Mouse (Mus musculus): ENCODE measurements around the gene Cdh9. TPM values are rescaled to one million over a fixed set of nuclear protein-coding genes. Genes with fewer than 3 reads are reported as not detected.

The Cdh9 gene
- polyA plus RNA-seq, 1 experiment from 2014 or later = 0.56 TPM

DNA sequence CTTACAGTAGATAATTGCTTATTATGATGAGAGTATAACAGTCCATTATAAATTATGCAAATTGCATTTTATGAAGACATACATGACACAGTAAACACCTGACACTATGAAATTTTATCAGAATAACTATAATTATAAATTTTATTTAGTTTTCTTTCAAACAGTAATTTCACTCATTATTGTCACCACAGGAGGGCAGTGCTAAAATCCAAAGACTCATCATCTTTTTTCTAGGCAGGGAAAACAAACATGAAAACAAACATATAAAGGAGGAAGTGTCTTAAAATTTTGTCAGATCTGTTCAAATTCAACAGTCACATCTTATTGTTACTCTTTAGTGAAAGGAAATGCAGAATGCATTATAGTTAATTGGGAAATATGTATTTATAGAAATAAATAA is 72.7 kb downstream of the Cdh9 start:
- no peak for ATAC-seq (ENCODE audit: insufficient read depth, low FRiP score)
- no peaks in the 10 kb centered on the region for H3K36me3 ChIP-seq (ENCODE audit: control insufficient read depth, insufficient read depth, low read length)
- H3K4me1 ChIP-seq (ENCODE audit: control insufficient read depth, insufficient read depth, low read length) = no peaks in the 10 kb centered on the region
- H3K9ac ChIP-seq (ENCODE audit: low read length) = no peak overlapping the region
- no peak overlapping the region for H3K27ac ChIP-seq (ENCODE audit: low read length)
- no peaks in the 10 kb centered on the region for H3K9me3 ChIP-seq (replicated peaks; ENCODE audit: control insufficient read depth, low read length)
- H3K4me2 ChIP-seq (ENCODE audit: low read depth, low read length) = no peak overlapping the region
- no peaks in the 10 kb centered on the region for H3K27me3 ChIP-seq (ENCODE audit: control insufficient read depth, insufficient read depth, low read length)
- no peak overlapping the region for H3K4me3 ChIP-seq (replicated peaks; ENCODE audit: low read length)

DNA sequence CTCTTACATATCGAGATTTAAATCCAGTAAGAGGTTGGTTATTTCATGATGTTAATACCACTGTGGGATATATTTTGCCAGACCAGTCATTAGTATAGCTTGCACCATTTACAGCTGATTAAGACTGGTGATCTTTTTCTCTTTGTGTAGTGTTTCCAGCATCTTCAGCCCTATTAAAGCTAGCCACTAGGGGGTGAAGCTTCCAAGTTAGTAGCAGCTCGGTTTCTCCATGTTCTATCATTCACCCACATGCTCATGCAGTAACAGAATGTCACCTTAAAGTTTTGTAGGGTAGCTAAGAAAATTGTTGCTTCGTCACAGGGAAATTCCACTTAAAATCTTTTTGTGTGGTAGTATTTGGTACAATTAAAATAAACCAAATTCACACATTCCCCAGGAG is 82.2 kb downstream of the Cdh9 start:
- Histone ChIP-seq H3K27me3 (ENCODE audit: control insufficient read depth, insufficient read depth, low read length) (no peaks in the 10 kb centered on the region), H3K9ac (ENCODE audit: low read length) (no peak overlapping the region), H3K27ac (ENCODE audit: low read length) (no peak overlapping the region), H3K4me3 (replicated peaks; ENCODE audit: low read length) (no peak overlapping the region), H3K4me1 (ENCODE audit: control insufficient read depth, insufficient read depth, low read length) (no peaks in the 10 kb centered on the region), H3K4me2 (ENCODE audit: low read depth, low read length) (no peak overlapping the region), H3K36me3 (ENCODE audit: control insufficient read depth, insufficient read depth, low read length) (no peaks in the 10 kb centered on the region), H3K9me3 (replicated peaks; ENCODE audit: control insufficient read depth, low read length) (no peaks in the 10 kb centered on the region)
- 67% methylated on average over 3 of the region's 3 CpGs for WGBS
- no peak for ATAC-seq (ENCODE audit: insufficient read depth, low FRiP score)

DNA sequence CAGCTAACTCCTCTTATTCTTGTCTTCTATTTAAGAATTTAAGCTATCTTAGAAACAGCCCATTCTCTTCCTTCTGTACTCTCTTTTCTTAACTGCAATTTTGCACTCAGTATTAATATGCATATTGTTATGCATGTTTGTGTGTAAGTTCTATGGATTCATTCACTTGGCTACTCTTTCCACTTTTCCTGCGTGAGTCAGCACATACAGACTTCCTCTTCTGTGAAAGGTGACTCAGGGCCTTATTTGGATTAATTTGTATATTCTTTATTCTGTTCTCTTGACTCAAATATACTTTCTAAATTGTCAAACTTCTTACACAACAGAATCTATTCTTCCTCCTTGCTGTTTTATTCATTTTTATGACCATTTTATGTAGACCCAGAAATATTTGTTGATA is 85.5 kb downstream of the Cdh9 start:
- H3K4me3 ChIP-seq (replicated peaks; ENCODE audit: low read length) = no peak overlapping the region
- no peak overlapping the region for H3K9ac ChIP-seq (ENCODE audit: low read length)
- H3K27me3 ChIP-seq (ENCODE audit: control insufficient read depth, insufficient read depth, low read length) = no peaks in the 10 kb centered on the region
- H3K4me2 ChIP-seq (ENCODE audit: low read depth, low read length) = no peak overlapping the region
- no peaks in the 10 kb centered on the region for H3K9me3 ChIP-seq (replicated peaks; ENCODE audit: control insufficient read depth, low read length)
- no peaks in the 10 kb centered on the region for H3K4me1 ChIP-seq (ENCODE audit: control insufficient read depth, insufficient read depth, low read length)
- H3K27ac ChIP-seq (ENCODE audit: low read length) = no peak overlapping the region
- ATAC-seq (ENCODE audit: insufficient read depth, low FRiP score) = no peak
- H3K36me3 ChIP-seq (ENCODE audit: control insufficient read depth, insufficient read depth, low read length) = no peaks in the 10 kb centered on the region
- WGBS = 78% methylated on average over 1 of the region's 1 CpGs

DNA sequence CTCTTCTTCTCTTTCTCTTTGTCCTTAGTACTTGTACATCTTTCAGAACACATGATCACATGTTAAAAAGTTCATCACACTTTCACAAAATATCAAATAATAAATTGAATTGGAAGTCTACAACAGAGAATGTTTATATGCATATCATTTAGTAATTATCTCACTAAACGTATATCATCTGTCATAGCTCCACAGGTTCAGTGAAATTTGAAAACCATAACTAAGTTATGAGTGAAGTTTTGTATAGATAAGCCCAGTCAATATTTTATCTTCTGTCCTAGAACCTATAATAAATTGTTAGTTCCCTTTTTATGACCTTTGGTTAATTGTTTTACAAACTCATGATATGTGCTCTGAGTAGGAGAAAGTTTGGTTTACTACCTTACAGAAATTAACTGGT is 106.2 kb downstream of the Cdh9 start:
- Histone ChIP-seq H3K9me3 (replicated peaks; ENCODE audit: control insufficient read depth, low read length) (no peaks in the 10 kb centered on the region), H3K4me1 (ENCODE audit: control insufficient read depth, insufficient read depth, low read length) (no peaks in the 10 kb centered on the region), H3K9ac (ENCODE audit: low read length) (no peak overlapping the region), H3K36me3 (ENCODE audit: control insufficient read depth, insufficient read depth, low read length) (no peaks in the 10 kb centered on the region), H3K4me3 (replicated peaks; ENCODE audit: low read length) (no peak overlapping the region), H3K27ac (ENCODE audit: low read length) (no peak overlapping the region), H3K27me3 (ENCODE audit: control insufficient read depth, insufficient read depth, low read length) (no peaks in the 10 kb centered on the region), H3K4me2 (ENCODE audit: low read depth, low read length) (no peak overlapping the region)
- no peak for ATAC-seq (ENCODE audit: insufficient read depth, low FRiP score)
- 77% methylated on average over 1 of the region's 1 CpGs for WGBS

DNA sequence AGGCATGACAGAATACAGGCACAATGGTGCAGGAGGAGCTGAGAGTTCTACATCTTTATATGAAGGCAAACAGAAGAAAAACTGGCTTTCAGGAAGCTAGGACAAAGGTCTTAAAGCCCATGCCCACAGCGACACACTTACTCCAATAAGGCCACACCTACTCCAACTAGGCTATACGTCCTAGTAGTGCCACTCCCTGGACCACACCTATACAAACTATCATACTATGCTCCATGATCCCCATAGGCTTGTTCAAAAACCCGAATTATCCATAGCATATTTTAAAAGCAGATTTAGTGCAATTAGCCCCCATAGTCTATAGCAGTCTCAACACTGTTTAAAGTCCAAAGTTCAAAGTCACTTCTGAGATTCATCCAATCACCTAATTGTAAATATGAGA is 154.0 kb downstream of the Cdh9 start:
- no peak overlapping the region for H3K4me2 ChIP-seq (ENCODE audit: low read depth, low read length)
- H3K4me3 ChIP-seq (replicated peaks; ENCODE audit: low read length) = no peak overlapping the region
- H3K9me3 ChIP-seq (replicated peaks; ENCODE audit: control insufficient read depth, low read length) = no peaks in the 10 kb centered on the region
- no peak overlapping the region for H3K9ac ChIP-seq (ENCODE audit: low read length)
- H3K27me3 ChIP-seq (ENCODE audit: control insufficient read depth, insufficient read depth, low read length) = no peaks in the 10 kb centered on the region
- no peaks in the 10 kb centered on the region for H3K4me1 ChIP-seq (ENCODE audit: control insufficient read depth, insufficient read depth, low read length)
- no peak overlapping the region for H3K27ac ChIP-seq (ENCODE audit: low read length)
- WGBS = 60% methylated on average over 3 of the region's 3 CpGs
- no peaks in the 10 kb centered on the region for H3K36me3 ChIP-seq (ENCODE audit: control insufficient read depth, insufficient read depth, low read length)
- ATAC-seq (ENCODE audit: insufficient read depth, low FRiP score) = no peak

DNA sequence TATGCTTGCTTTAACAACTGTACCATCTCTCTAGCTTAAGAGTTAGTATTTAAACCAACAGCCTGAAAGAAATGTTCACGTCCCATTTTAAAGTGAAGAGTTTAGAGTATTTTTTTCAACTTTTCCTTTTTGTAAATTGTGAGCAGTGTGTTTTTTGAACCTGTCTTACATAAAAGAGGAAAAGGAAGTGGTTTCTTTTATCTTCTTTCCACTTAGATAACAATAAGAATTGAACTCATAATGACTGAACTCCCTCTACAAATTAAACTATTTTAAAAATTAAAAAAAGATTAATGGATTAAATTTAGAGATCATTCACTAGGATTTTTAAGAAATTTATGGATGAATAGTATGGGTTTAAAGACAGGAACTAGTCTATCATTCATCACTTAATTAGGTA is 168.1 kb downstream of the Cdh9 start:
- ATAC-seq (ENCODE audit: insufficient read depth, low FRiP score) = no peak
- no peak overlapping the region for H3K4me3 ChIP-seq (replicated peaks; ENCODE audit: low read length)
- H3K4me2 ChIP-seq (ENCODE audit: low read depth, low read length) = no peak overlapping the region

More for the DNA sequence above, 168.1 kb downstream of the Cdh9 start:
- no peak overlapping the region for H3K9ac ChIP-seq (ENCODE audit: low read length)
- no peaks in the 10 kb centered on the region for H3K4me1 ChIP-seq (ENCODE audit: control insufficient read depth, insufficient read depth, low read length)
- H3K27me3 ChIP-seq (ENCODE audit: control insufficient read depth, insufficient read depth, low read length) = no peaks in the 10 kb centered on the region
- 86% methylated on average over 1 of the region's 1 CpGs for WGBS
- no peak overlapping the region for H3K27ac ChIP-seq (ENCODE audit: low read length)
- no peaks in the 10 kb centered on the region for H3K9me3 ChIP-seq (replicated peaks; ENCODE audit: control insufficient read depth, low read length)
- H3K36me3 ChIP-seq (ENCODE audit: control insufficient read depth, insufficient read depth, low read length) = no peaks in the 10 kb centered on the region
